Mouse (Mus musculus): ENCODE measurements around the gene Rps6kl1.

Gene Rps6kl1

DNA sequence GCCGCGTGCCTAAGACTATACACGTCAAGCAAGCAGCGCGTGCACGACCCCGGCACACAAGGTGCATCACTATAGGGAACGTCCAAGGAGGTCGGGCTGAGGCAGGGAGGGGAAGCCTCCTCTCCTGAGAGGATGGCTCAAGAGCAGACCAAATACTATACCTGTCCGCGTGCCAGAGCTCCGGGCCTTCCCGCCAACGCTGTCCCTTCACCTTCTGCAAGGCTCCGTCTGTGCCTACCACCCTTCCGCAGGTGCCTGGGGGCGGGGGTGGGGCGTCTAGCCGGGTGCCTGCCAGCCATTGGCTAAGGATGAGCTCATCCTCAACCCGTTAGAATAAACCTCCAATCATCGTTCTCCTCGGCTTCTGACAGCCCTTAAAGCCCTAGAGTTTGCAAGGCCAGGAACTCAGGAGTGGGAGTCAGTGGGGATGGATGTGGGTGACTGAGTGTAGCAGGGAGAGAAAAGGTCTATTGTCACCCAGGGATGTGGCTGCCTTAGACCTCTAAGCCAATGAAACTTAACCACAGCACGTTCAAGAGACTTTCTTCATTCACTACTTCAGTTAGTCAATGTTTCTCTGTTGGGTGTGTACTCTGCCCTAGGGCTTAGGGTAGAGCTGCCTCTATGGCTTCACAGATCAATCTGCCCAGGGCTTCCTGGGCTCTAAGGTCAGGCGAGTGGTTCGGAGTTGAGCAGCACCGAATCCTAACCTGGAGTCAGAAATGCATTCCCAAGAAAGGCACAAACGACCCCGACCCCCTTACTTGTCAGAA, at the start of gene Rps6kl1:
Gene Rps6kl1 (minus strand): TSS at position 263 of the 773 bp plus-strand sequence.
- DNase-seq (ENCODE audit: low read depth, low spot score): peak; percentile 78

- DNase-seq (ENCODE audit: low read depth, low spot score): no peak
These were observed 48.9 kb upstream of the Rps6kl1 start for GRCm38 (mm10) chr12:85199954-85200353.

- no peak for DNase-seq (ENCODE audit: low read depth, low spot score)
These were observed 46.9 kb upstream of the Rps6kl1 start for GRCm38 (mm10) chr12:85197936-85198335.

DNA sequence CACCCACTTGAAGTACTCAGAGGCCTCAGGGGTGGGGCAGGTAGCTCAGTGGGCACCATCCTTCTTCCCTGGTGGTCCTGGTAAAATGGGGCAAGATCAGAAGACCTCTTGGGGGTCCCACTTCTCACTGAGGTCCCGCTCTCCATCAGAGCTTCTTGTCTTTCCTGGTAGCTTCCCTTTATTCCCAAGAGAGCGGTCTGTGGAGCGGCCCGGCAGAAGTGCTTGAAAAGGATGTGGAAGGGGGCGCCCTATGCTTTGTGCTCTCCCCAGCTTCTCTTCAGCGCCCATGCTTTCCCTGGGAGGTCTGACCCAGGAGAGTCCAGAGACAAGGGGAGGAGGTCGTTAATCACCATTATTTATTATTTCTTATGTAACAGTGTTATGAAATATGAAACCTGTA, 46.3 kb upstream of the Rps6kl1 start:
- DNase-seq (ENCODE audit: low read depth, low spot score): no peak

DNA sequence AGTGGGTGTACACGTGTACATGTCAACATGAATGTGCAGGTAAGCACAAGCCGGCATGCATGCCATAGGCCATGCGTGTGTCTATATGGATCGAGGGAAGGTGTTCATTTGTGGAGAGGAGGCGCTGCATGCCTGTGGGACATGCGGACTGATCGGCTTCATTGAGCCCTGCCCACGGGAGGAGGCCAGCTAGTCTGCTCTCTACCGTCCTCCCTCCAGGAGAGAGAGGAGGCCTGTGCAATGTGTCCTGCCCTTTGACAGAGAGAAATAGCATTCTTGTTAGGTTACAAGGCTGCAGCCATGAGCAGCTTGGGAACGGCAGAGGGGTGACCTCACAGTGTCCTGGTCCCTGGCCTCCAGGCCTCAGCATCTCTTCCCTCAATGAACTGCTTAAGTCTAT, 45.1 kb upstream of the Rps6kl1 start:
- DNase-seq (ENCODE audit: low read depth, low spot score): no peak

DNA sequence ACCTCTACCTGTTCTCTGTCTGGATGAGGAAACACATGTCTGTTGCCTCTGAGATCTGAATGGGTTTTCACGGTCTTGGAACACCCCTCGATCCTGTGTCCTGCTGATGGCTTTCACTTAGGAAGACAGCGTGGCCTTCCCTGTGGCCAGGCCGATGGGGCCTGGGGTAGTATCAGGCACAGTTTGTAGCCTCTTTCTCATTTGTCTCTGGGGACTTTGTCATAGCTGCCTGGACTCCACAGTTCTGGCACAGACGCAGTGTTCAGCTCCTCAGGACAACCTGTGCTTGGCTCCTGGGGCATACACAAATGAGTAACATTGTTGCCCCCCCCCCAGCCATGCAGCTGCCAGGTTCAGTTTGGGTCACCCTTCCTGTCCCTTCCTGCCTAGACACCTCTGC, 44.0 kb upstream of the Rps6kl1 start:
- DNase-seq (ENCODE audit: low read depth, low spot score): no peak

GRCm38 (mm10) chr12:85194623-85195018, 43.6 kb upstream of the Rps6kl1 start:
- DNase-seq (ENCODE audit: low read depth, low spot score): no peak

GRCm38 (mm10) chr12:85193923-85194622, 43.0 kb upstream of the Rps6kl1 start:
- DNase-seq (ENCODE audit: low read depth, low spot score): no peak

DNA sequence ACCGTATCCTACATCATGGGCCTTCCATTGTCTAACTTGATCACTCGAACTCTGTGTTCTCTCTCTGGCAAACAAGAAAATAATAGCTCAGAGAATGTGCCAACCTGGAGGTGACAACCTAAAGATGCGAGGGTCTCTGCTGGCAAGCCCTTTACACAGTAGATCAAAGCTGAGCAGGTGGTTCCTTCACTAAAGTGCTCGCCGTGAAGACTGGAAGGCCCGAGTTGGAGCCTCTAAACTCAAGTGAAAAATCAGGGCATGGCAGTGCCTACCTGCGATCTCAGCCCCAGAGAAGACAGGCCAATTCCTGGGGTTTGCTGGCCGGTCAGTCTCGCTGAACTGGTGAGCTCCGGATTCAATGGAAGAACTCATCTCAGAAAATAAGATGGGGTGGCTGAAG, 42.1 kb upstream of the Rps6kl1 start:
- no peak for DNase-seq (ENCODE audit: low read depth, low spot score)

DNA sequence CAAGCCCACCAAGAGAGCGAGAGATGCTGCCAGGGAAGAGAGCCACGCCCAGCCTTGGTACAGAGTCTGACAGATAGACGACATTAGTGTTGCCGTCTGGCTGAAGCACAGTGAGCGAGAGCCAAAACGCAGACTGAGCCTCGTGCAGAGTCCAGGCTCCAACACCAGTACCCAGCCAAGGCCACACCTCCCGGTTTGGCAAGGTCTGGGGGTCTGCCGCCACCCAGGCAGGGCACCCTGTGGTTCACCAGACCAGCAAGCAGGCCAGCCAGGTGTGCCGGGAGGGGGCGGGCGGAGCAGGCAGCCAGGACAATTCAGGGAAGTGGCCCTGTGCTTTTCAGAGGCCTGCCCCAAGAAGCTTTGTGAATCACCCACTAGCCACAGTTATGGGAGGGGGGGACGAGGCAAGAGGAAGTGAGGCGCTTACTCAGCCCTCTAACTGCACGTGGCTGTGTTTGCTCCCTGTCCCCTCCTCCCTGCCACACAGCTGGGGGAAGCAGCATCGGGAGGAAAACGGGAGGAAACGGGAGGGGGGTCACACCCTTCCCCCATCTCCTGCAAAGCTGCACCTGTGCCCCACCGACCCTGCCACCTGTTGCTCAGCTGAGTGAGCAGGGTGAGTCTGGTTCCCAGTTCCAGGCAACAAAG, 41.5 kb upstream of the Rps6kl1 start:
- no peak for DNase-seq (ENCODE audit: low read depth, low spot score)

- DNase-seq (ENCODE audit: low read depth, low spot score): peak; percentile 33
These were observed 39.2 kb upstream of the Rps6kl1 start for GRCm38 (mm10) chr12:85190290-85190689.

DNA sequence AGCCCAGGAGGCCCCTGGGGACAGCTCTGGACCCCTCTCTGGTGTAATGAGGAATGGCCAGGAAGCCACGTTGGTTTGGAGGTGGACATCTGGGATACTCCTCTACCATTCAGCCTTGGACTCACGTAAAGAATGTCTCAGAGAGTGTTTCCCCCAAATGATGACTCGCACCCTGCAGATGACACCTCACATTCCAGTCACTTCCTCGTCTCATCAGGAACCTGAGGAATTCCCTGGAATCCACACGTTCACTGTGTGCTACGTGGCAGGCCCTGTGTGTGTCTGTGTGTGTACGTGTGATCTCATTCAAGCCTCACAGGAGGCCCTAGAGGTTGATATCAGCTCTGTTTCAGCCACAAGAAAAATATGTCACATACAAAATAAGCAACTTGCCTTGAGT, 35.3 kb upstream of the Rps6kl1 start:
- DNase-seq (ENCODE audit: low read depth, low spot score): no peak

GRCm38 (mm10) chr12:85185810-85186209, 34.7 kb upstream of the Rps6kl1 start:
- DNase-seq (ENCODE audit: low read depth, low spot score): no peak

- no peak for DNase-seq (ENCODE audit: low read depth, low spot score)
These were observed 33.1 kb upstream of the Rps6kl1 start for GRCm38 (mm10) chr12:85184118-85184517.

- DNase-seq (ENCODE audit: low read depth, low spot score): no peak
These were observed 31.8 kb upstream of the Rps6kl1 start for GRCm38 (mm10) chr12:85182898-85183297.

DNA sequence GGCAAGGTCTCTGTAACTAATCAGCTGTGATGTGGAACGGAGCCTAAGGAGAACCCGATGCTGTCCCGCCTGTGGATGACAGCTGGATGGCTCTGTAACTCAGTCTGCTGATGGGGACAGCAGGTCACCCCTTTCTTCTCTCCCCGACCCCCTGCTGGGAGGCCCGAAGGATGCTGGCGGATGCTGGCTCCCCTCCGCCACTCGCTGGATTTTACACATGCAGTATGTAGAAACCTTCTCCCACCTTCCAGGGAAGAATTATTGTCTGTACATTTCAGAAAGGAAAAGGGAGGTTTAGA, 31.2 kb upstream of the Rps6kl1 start:
- no peak for DNase-seq (ENCODE audit: low read depth, low spot score)

- DNase-seq (ENCODE audit: low read depth, low spot score): no peak
These were observed 30.6 kb upstream of the Rps6kl1 start for GRCm38 (mm10) chr12:85181475-85182344.

GRCm38 (mm10) chr12:85178294-85178693, 27.2 kb upstream of the Rps6kl1 start:
- no peak for DNase-seq (ENCODE audit: low read depth, low spot score)

- no peak for DNase-seq (ENCODE audit: low read depth, low spot score)
These were observed 26.7 kb upstream of the Rps6kl1 start, which contains the start of gene Pgf for GRCm38 (mm10) chr12:85177740-85178239. TSS of gene Pgf (minus strand) at chr12:85177790.

GRCm38 (mm10) chr12:85176846-85177523, 25.9 kb upstream of the Rps6kl1 start:
- peak; percentile 38 for DNase-seq (ENCODE audit: low read depth, low spot score)
